In the genomic region with DNA sequence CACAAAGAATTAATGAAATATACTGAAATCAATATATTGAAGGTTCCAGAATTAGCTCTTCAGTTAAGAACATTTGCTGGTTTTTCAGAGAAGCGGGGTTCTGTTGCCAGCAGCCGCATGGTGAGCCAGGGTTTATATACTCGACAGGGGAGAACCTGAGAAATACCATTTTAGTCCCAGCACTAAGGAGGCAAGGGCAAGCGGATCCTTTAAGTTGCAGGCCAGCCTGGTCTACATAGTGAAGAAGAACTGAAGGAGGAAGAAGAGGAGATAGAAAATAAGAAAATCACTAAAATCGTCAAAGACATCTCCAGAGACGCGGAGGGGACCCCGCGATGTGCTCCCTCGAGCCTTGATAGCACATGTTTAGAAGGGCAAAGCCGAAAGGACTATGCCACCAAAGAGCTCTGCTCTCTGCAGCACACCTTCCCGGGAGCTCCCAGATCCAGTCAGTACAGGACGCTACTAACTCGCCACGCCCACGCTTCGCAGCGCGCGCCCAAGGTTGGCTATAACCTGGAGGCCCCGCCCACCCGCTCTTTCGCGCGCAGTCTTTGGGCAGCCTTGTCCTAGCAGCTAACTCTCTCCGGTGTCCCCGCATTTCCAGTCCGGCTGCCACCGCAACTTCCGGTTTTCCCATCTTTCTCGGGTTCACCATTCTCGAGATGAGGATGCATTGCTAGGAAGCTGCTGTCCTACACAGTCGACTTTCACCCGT, we compare ENCODE assay signal across 8 mouse cellular contexts. TPM values are rescaled to one million over a fixed set of nuclear protein-coding genes. Genes with fewer than 3 reads are reported as not detected.
DNase-seq lines count a peak whose midpoint lies in the region; ATAC-seq lines count a peak whose summit lies in the region.

No protein-coding gene starts in this region.

- peak overlapping the region; percentile 69 for H3K4me2 ChIP-seq in kidney, embryonic 15.5 days

- H3K4me1 ChIP-seq in heart, embryonic 10.5 days: no peaks in the 10 kb centered on the region
- peaks cover 8% of the 10 kb centered on the region for H3K4me1 ChIP-seq in kidney, embryonic 15.5 days

- H3K9me3 ChIP-seq in heart, embryonic 10.5 days: no peaks in the 10 kb centered on the region
- H3K9me3 ChIP-seq in kidney, embryonic 15.5 days (replicated peaks): no peaks in the 10 kb centered on the region

- no peaks in the 10 kb centered on the region for H3K36me3 ChIP-seq in heart, embryonic 10.5 days
- H3K36me3 ChIP-seq in kidney, embryonic 15.5 days: no peaks in the 10 kb centered on the region

- peak overlapping the region; percentile 69 for H3K4me3 ChIP-seq in heart, embryonic 10.5 days
- H3K4me3 ChIP-seq in kidney, embryonic 15.5 days (replicated peaks): peak overlapping the region; percentile 52

- no peaks in the 10 kb centered on the region for H3K27me3 ChIP-seq in heart, embryonic 10.5 days (ENCODE audit: insufficient read depth, poor library complexity, severe bottlenecking)
- no peaks in the 10 kb centered on the region for H3K27me3 ChIP-seq in kidney, embryonic 15.5 days

- H3K27ac ChIP-seq in heart, embryonic 10.5 days: peak overlapping the region; percentile 88
- peak overlapping the region; percentile 87 for H3K27ac ChIP-seq in kidney, embryonic 15.5 days

- peak; percentile 80 for DNase-seq in B cell, adult 2 months
- DNase-seq in brain, adult 2 months (ENCODE audit: low read depth, low spot score): peak; percentile 99
- peak; percentile 98 for DNase-seq in heart, embryonic 10.5 days (ENCODE audit: low spot score)
- peak; percentile 97 for DNase-seq in liver
- peak; percentile 91 to 95 for DNase-seq in spleen, postnatal 4 days (ENCODE audit: low spot score in 2 of 2)

- peak; percentile 100 for ATAC-seq in erythroblast, adult 5-6 weeks (replicated peaks; ENCODE audit: low FRiP score, poor library complexity, severe bottlenecking)
- ATAC-seq in kidney, embryonic 15.5 days (replicated peaks; ENCODE audit: low FRiP score): peak; percentile 99
- ATAC-seq in monocyte, adult 5-6 weeks (replicated peaks; ENCODE audit: insufficient number of reproducible peaks, low FRiP score, low TSS enrichment, poor library complexity, severe bottlenecking): peak; percentile 81

- H3K9ac ChIP-seq in kidney, embryonic 15.5 days: peak overlapping the region; percentile 45

- WGBS in heart, embryonic 10.5 days: 7% methylated on average over 34 of the region's 34 CpGs
- WGBS in kidney, embryonic 15.5 days: 7% methylated on average over 34 of the region's 34 CpGs

RNA-seq across cellular contexts. Expression of a gene that starts 6.9 kb away (rescaled TPM):
- not detected in 2 replicates for total RNA-seq in erythroblast, adult 5-6 weeks (2015; ENCODE audit: low replicate concordance)
- not detected in 2 replicates for total RNA-seq in erythroblast, adult 5-6 weeks (2017; ENCODE audit: low replicate concordance)
- polyA plus RNA-seq in heart, embryonic 10.5 days (2016; fragmentation: Nextera tagmentation; extraction: Ambion mirVana): 12.0 and 15.4 TPM in 2 replicates
- polyA plus RNA-seq in kidney, embryonic 15.5 days (2015; fragmentation: Nextera tagmentation; extraction: Ambion mirVana): 16.3 and 16.5 TPM in 2 replicates
- not detected in 3 replicates for total RNA-seq in monocyte, adult 5-6 weeks (2017)

RNA-seq across cellular contexts. Expression of a gene that starts 8.3 kb away (rescaled TPM):
- not detected in 2 replicates for total RNA-seq in erythroblast, adult 5-6 weeks (2015; ENCODE audit: low replicate concordance)
- not detected in 2 replicates for total RNA-seq in erythroblast, adult 5-6 weeks (2017; ENCODE audit: low replicate concordance)
- 0.10 and 0.21 TPM in 2 replicates for polyA plus RNA-seq in heart, embryonic 10.5 days (2016; fragmentation: Nextera tagmentation; extraction: Ambion mirVana)
- polyA plus RNA-seq in kidney, embryonic 15.5 days (2015; fragmentation: Nextera tagmentation; extraction: Ambion mirVana): not detected in 2 replicates
- total RNA-seq in monocyte, adult 5-6 weeks (2017): not detected in 3 replicates

RNA-seq across cellular contexts. Expression of a gene that starts 28.3 kb away (rescaled TPM):
- 1.7 and 2.5 TPM in 2 replicates for total RNA-seq in erythroblast, adult 5-6 weeks (2015; ENCODE audit: low replicate concordance)
- 0.34 and 2.5 TPM in 2 replicates for total RNA-seq in erythroblast, adult 5-6 weeks (2017; ENCODE audit: low replicate concordance)
- polyA plus RNA-seq in heart, embryonic 10.5 days (2016; fragmentation: Nextera tagmentation; extraction: Ambion mirVana): 19.5 and 23.0 TPM in 2 replicates
- 20.9 and 22.8 TPM in 2 replicates for polyA plus RNA-seq in kidney, embryonic 15.5 days (2015; fragmentation: Nextera tagmentation; extraction: Ambion mirVana)
- total RNA-seq in monocyte, adult 5-6 weeks (2017): 4.2 to 6.2 TPM (median 5.4 TPM) in 3 replicates

RNA-seq across cellular contexts. Expression of a gene that starts 52.7 kb away (rescaled TPM):
- 11.1 and 11.9 TPM in 2 replicates for total RNA-seq in erythroblast, adult 5-6 weeks (2015; ENCODE audit: low replicate concordance)
- total RNA-seq in erythroblast, adult 5-6 weeks (2017; ENCODE audit: low replicate concordance): 3.1 and 4.0 TPM in 2 replicates
- polyA plus RNA-seq in heart, embryonic 10.5 days (2016; fragmentation: Nextera tagmentation; extraction: Ambion mirVana): 0.39 and 0.43 TPM in 2 replicates
- 1.1 and 1.3 TPM in 2 replicates for polyA plus RNA-seq in kidney, embryonic 15.5 days (2015; fragmentation: Nextera tagmentation; extraction: Ambion mirVana)
- total RNA-seq in monocyte, adult 5-6 weeks (2017): 0.29 to 4.9 TPM (median 3.0 TPM) in 3 replicates

Comparison
In these comparisons a context has a peak if more than half of its experiments do, and no peak if none do; other contexts are left out.
1. Peak in every context shown above with its lines: DNase-seq, ATAC-seq, H3K4me3 ChIP-seq and H3K27ac ChIP-seq.